ENCODE assay signal across 26 mouse cellular contexts in genomic region chr3:157634431-157634830, GRCm38 (mm10).
DNase-seq lines count a peak whose midpoint lies in the region; ATAC-seq and TF ChIP-seq lines count a peak whose summit lies in the region.
"Had no signal": no experiment of that assay in that cellular context is flagged by ENCODE, and none has a peak within 500 bp of the region (broad histone marks: within the 10 kb centered on the region; RNA-seq: fewer than 3 reads in every experiment).

No protein-coding gene starts in this region.

- TF ChIP-seq CTCF in bone marrow macrophage, adult 2 months (IDR thresholded peaks at IDR 0.05; ENCODE audit: low read depth, low read length), result no peak
- no peak for TF ChIP-seq CTCF in cerebellum, adult 2 months (IDR thresholded peaks at IDR 0.05; ENCODE audit: borderline replicate concordance, insufficient read depth, low read depth, low read length)

- DNase-seq in heart, adult 11 months, result peak; percentile 86
- DNase-seq in kidney, postnatal 10 days, result no peak
- DNase-seq in kidney, adult 18-20 months, result no peak
- no peak for DNase-seq in cerebellum, adult 2 months
- DNase-seq: adrenal gland, adult 2 months; adrenal gland, postnatal 36 days; cerebellum, adult 8-10 months; gastrocnemius, postnatal 36 days; heart, postnatal 14 days; kidney, adult 2 months; kidney, postnatal 4 days; left cerebral cortex, postnatal 4 days; liver, postnatal 0 days; lung, postnatal 36 days; right cerebral cortex, postnatal 4 days; thymus, postnatal 14 days had no signal

- WGBS in heart, embryonic 12.5 days, result 78% methylated on average over 3 of the region's 3 CpGs
- 79% methylated on average over 3 of the region's 3 CpGs for WGBS in cerebellum, adult 2 months

- H3K4me2 ChIP-seq in heart, embryonic 12.5 days, result no peak overlapping the region
- H3K4me2 ChIP-seq: liver, embryonic 12.5 days; neural tube, embryonic 13.5 days; stomach, embryonic 15.5 days had no signal

- no peak overlapping the region for H3K27ac ChIP-seq in heart, embryonic 12.5 days (ENCODE audit: poor library complexity, severe bottlenecking)
- H3K27ac ChIP-seq in bone marrow macrophage, adult 2 months (ENCODE audit: insufficient read depth, low read depth, low read length), result peak overlapping the region; percentile 59
- no peak overlapping the region for H3K27ac ChIP-seq in cerebellum, adult 2 months (ENCODE audit: insufficient read depth, low read length)
- H3K27ac ChIP-seq: liver, embryonic 12.5 days; midbrain, embryonic 10.5 days; neural tube, embryonic 13.5 days; stomach, embryonic 15.5 days had no signal

- no peaks in the 10 kb centered on the region for H3K9me3 ChIP-seq in heart, embryonic 12.5 days (replicated peaks)
- H3K9me3 ChIP-seq: liver, embryonic 12.5 days; midbrain, embryonic 10.5 days; neural tube, embryonic 13.5 days; stomach, embryonic 15.5 days had no signal

- no peak overlapping the region for H3K9ac ChIP-seq in heart, embryonic 12.5 days
- H3K9ac ChIP-seq: liver, embryonic 12.5 days; liver, postnatal 0 days; neural tube, embryonic 13.5 days; stomach, embryonic 15.5 days had no signal

- H3K36me3 ChIP-seq in heart, embryonic 12.5 days, result no peaks in the 10 kb centered on the region
- H3K36me3 ChIP-seq: liver, embryonic 12.5 days; midbrain, embryonic 10.5 days; neural tube, embryonic 13.5 days; stomach, embryonic 15.5 days had no signal

- no peak overlapping the region for H3K4me3 ChIP-seq in heart, embryonic 12.5 days
- no peak overlapping the region for H3K4me3 ChIP-seq in bone marrow macrophage, adult 2 months (ENCODE audit: insufficient read depth, low read length)
- no peak overlapping the region for H3K4me3 ChIP-seq in cerebellum, adult 2 months (replicated peaks; ENCODE audit: insufficient read depth, low read depth, low read length)
- H3K4me3 ChIP-seq: erythroblast, embryonic 14.5 days; liver, embryonic 12.5 days; midbrain, embryonic 10.5 days; neural tube, embryonic 13.5 days; stomach, embryonic 15.5 days had no signal

- TF ChIP-seq POLR2A in bone marrow macrophage, adult 2 months (IDR thresholded peaks at IDR 0.05; ENCODE audit: borderline replicate concordance, low read depth, low read length), result no peak
- TF ChIP-seq POLR2A in cerebellum, adult 2 months (IDR thresholded peaks at IDR 0.05; ENCODE audit: borderline replicate concordance, insufficient read depth, low read length), result no peak

- no peaks in the 10 kb centered on the region for H3K27me3 ChIP-seq in heart, embryonic 12.5 days (replicated peaks)
- H3K27me3 ChIP-seq in cerebellum, adult 2 months (ENCODE audit: control insufficient read depth, insufficient read depth, low read length), result no peaks in the 10 kb centered on the region
- H3K27me3 ChIP-seq: liver, embryonic 12.5 days; neural tube, embryonic 13.5 days; stomach, embryonic 15.5 days had no signal

- no peak for ATAC-seq in heart, embryonic 12.5 days (ENCODE audit: insufficient number of reproducible peaks, low FRiP score)
- ATAC-seq in megakaryocyte, adult 5-6 weeks (ENCODE audit: poor library complexity, severe bottlenecking), result peak; percentile 60
- ATAC-seq: forebrain, embryonic 16.5 days; hindbrain, embryonic 16.5 days; liver, embryonic 12.5 days; liver, postnatal 0 days had no signal

- H3K4me1 ChIP-seq in heart, embryonic 12.5 days (replicated peaks), result no peaks in the 10 kb centered on the region
- peaks cover 40% of the 10 kb centered on the region for H3K4me1 ChIP-seq in bone marrow macrophage, adult 2 months (ENCODE audit: control insufficient read depth, insufficient read depth, low read length)
- no peaks in the 10 kb centered on the region for H3K4me1 ChIP-seq in cerebellum, adult 2 months (ENCODE audit: control insufficient read depth, insufficient read depth, low read length)
- H3K4me1 ChIP-seq: midbrain, embryonic 10.5 days; neural tube, embryonic 13.5 days; stomach, embryonic 15.5 days had no signal
